Mouse (Mus musculus): ENCODE measurements at regions not wholly inside any gene's neighbourhood (a gene's known extent, or its start where the extent isn't known, plus 50 kb on each side); places are given as distances from the start of the nearest gene placed in this dataset.
A peak's percentile ranks its signal among the peaks of the same experiment; 100 is the strongest.

GRCm38 (mm10) chr13:51917658-51918057 lies 71.2 kb downstream of the Gadd45g start:
- WGBS = 88% methylated on average over 7 of the region's 7 CpGs
- Histone ChIP-seq H3K36me3 (ENCODE audit: control insufficient read depth, insufficient read depth, low read length) (no peaks in the 10 kb centered on the region), H3K4me3 (ENCODE audit: insufficient read depth, low read depth, low read length) (no peak overlapping the region), H3K9ac (ENCODE audit: low read depth, low read length) (no peak overlapping the region), H3K79me2 (ENCODE audit: control insufficient read depth, insufficient read depth, low read length) (no peaks in the 10 kb centered on the region), H3K27ac (replicated peaks; ENCODE audit: insufficient read depth, low read depth, low read length) (no peak overlapping the region), H3K4me1 (ENCODE audit: control insufficient read depth, insufficient read depth, low read length) (peaks cover 4% of the 10 kb centered on the region), H3K27me3 (ENCODE audit: control insufficient read depth, insufficient read depth, low read length) (no peaks in the 10 kb centered on the region)
- TF ChIP-seq CTCF (IDR thresholded peaks at IDR 0.05; ENCODE audit: low read depth, low read length) (no peak), POLR2A (IDR thresholded peaks at IDR 0.05; ENCODE audit: extremely low read depth, insufficient read depth, low read length) (no peak)
- no peak for DNase-seq (ENCODE audit: extremely low read depth, low read depth, low spot score)

DNA sequence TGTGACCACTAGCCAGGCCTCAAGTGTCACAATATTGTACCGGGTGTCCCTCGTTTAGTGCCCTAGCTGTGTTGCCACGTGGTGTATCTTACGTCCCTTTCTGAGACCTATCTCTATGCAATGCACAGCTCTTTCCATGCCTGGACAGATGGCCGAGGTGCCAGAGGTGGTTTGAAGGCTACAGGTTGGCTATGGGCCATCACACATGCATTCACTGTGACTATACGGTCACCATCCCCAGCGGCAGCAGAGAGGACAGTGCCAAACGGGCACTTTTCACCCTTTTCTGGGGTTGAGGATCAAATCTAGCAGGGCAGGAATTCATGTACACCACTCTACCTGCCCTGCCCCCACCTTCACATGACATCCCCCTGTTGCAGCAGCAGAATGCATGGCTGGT lies 71.6 kb downstream of the Gadd45g start:
- Histone ChIP-seq H3K79me2 (ENCODE audit: control insufficient read depth, insufficient read depth, low read length) (no peaks in the 10 kb centered on the region), H3K27me3 (ENCODE audit: control insufficient read depth, insufficient read depth, low read length) (no peaks in the 10 kb centered on the region), H3K9ac (ENCODE audit: low read depth, low read length) (no peak overlapping the region), H3K36me3 (ENCODE audit: control insufficient read depth, insufficient read depth, low read length) (no peaks in the 10 kb centered on the region), H3K4me3 (ENCODE audit: insufficient read depth, low read depth, low read length) (no peak overlapping the region), H3K4me1 (ENCODE audit: control insufficient read depth, insufficient read depth, low read length) (peaks cover 2% of the 10 kb centered on the region; the same call in 1 of the 2 replicates), H3K27ac (replicated peaks; ENCODE audit: insufficient read depth, low read depth, low read length) (no peak overlapping the region)
- WGBS = 85% methylated on average over 8 of the region's 8 CpGs
- TF ChIP-seq POLR2A (IDR thresholded peaks at IDR 0.05; ENCODE audit: extremely low read depth, insufficient read depth, low read length) (no peak), CTCF (IDR thresholded peaks at IDR 0.05; ENCODE audit: low read depth, low read length) (no peak)
- no peak for DNase-seq (ENCODE audit: extremely low read depth, low read depth, low spot score)

DNA sequence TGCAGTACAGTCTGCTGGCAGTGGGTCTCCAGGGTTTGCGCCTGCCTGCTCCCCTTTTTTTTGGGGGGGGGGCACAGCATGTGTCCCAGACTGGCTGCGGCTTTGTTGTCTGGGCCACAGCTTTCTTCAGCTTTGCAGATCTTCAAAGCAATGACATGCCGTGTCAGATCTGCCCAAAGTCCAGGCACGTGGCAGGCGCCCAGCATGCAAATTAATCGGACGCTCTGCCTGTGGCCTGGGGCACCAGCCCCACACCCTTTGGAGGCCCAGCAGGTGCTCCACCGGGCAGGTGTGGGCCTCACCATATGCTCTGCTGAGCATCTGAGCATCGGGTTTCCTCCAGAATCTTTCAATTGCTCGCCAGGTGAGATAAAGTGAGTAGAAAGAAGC lies 72.3 kb downstream of the Gadd45g start:
- no peak overlapping the region for H3K9ac ChIP-seq (ENCODE audit: low read depth, low read length)
- no peaks in the 10 kb centered on the region for H3K27me3 ChIP-seq (ENCODE audit: control insufficient read depth, insufficient read depth, low read length)
- TF ChIP-seq POLR2A (IDR thresholded peaks at IDR 0.05; ENCODE audit: extremely low read depth, insufficient read depth, low read length) = no peak
- TF ChIP-seq CTCF (IDR thresholded peaks at IDR 0.05; ENCODE audit: low read depth, low read length) = no peak
- H3K27ac ChIP-seq (replicated peaks; ENCODE audit: insufficient read depth, low read depth, low read length) = no peak overlapping the region
- 32% methylated on average over 10 of the region's 10 CpGs for WGBS
- peak; percentile 51 for DNase-seq (ENCODE audit: extremely low read depth, low read depth, low spot score)
- no peaks in the 10 kb centered on the region for H3K36me3 ChIP-seq (ENCODE audit: control insufficient read depth, insufficient read depth, low read length)
- no peak overlapping the region for H3K4me3 ChIP-seq (ENCODE audit: insufficient read depth, low read depth, low read length)
- H3K79me2 ChIP-seq (ENCODE audit: control insufficient read depth, insufficient read depth, low read length) = no peaks in the 10 kb centered on the region
- peaks cover 2% of the 10 kb centered on the region; the same call in 1 of the 2 replicates for H3K4me1 ChIP-seq (ENCODE audit: control insufficient read depth, insufficient read depth, low read length)

- H3K9ac ChIP-seq (ENCODE audit: low read depth, low read length) = no peak overlapping the region
- no peaks in the 10 kb centered on the region for H3K27me3 ChIP-seq (ENCODE audit: control insufficient read depth, insufficient read depth, low read length)
- H3K4me1 ChIP-seq (ENCODE audit: control insufficient read depth, insufficient read depth, low read length) = peaks cover 2% of the 10 kb centered on the region; the same call in 1 of the 2 replicates
- H3K27ac ChIP-seq (replicated peaks; ENCODE audit: insufficient read depth, low read depth, low read length) = no peak overlapping the region
- no peak overlapping the region for H3K4me3 ChIP-seq (ENCODE audit: insufficient read depth, low read depth, low read length)
- 80% methylated on average over 14 of the region's 14 CpGs for WGBS
- TF ChIP-seq CTCF (IDR thresholded peaks at IDR 0.05; ENCODE audit: low read depth, low read length) (no peak), POLR2A (IDR thresholded peaks at IDR 0.05; ENCODE audit: extremely low read depth, insufficient read depth, low read length) (no peak)
- no peak for DNase-seq (ENCODE audit: extremely low read depth, low read depth, low spot score)
- no peaks in the 10 kb centered on the region for H3K36me3 ChIP-seq (ENCODE audit: control insufficient read depth, insufficient read depth, low read length)
- H3K79me2 ChIP-seq (ENCODE audit: control insufficient read depth, insufficient read depth, low read length) = no peaks in the 10 kb centered on the region
Measured at GRCm38 (mm10) chr13:51919171-51919793, 72.8 kb downstream of the Gadd45g start.

- no peaks in the 10 kb centered on the region for H3K79me2 ChIP-seq (ENCODE audit: control insufficient read depth, insufficient read depth, low read length)
- peaks cover 2% of the 10 kb centered on the region; the same call in 1 of the 2 replicates for H3K4me1 ChIP-seq (ENCODE audit: control insufficient read depth, insufficient read depth, low read length)
- DNase-seq (ENCODE audit: extremely low read depth, low read depth, low spot score) = no peak
- H3K27me3 ChIP-seq (ENCODE audit: control insufficient read depth, insufficient read depth, low read length) = no peaks in the 10 kb centered on the region
- TF ChIP-seq CTCF (IDR thresholded peaks at IDR 0.05; ENCODE audit: low read depth, low read length) (no peak), POLR2A (IDR thresholded peaks at IDR 0.05; ENCODE audit: extremely low read depth, insufficient read depth, low read length) (no peak)
- no peak overlapping the region for H3K4me3 ChIP-seq (ENCODE audit: insufficient read depth, low read depth, low read length)
- 95% methylated on average over 3 of the region's 3 CpGs for WGBS
- no peak overlapping the region for H3K27ac ChIP-seq (replicated peaks; ENCODE audit: insufficient read depth, low read depth, low read length)
- no peaks in the 10 kb centered on the region for H3K36me3 ChIP-seq (ENCODE audit: control insufficient read depth, insufficient read depth, low read length)
- no peak overlapping the region for H3K9ac ChIP-seq (ENCODE audit: low read depth, low read length)
Measured at GRCm38 (mm10) chr13:51919937-51920336, 73.5 kb downstream of the Gadd45g start.

Data from liver, adult 2 months (tissue).